Comparison of ENCODE assay signal across 7 mouse cellular contexts in the genomic region with DNA sequence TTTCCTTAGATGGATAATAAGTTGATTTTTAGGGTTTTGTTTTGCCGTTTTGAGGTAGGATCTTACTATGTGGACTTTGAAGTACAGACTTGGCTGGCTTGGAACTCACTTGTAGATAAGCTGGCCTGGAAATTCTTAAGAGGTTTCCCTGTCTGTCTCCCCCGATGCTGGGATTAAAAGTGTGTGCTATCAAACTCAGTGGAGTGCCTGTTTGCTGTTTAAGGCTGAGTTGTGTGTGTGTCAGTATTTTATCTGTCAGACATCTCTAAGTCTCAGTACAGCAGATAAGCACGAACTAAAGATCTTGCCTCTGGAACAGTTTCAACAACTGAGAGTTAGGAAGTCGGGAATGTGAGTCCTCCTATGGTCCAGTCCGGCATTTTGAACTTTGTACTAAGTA. TPM values are rescaled to one million over a fixed set of nuclear protein-coding genes. Genes with fewer than 3 reads are reported as not detected.
DNase-seq lines count a peak whose midpoint lies in the region; ATAC-seq lines count a peak whose summit lies in the region.

No protein-coding gene starts in this region.

- H3K9ac ChIP-seq in lung, embryonic 16.5 days (ENCODE audit: low read length): peak overlapping the region; percentile 66
- peak overlapping the region; percentile 49 for H3K9ac ChIP-seq in forebrain, embryonic 11.5 days (ENCODE audit: low read length)
- peak overlapping the region; percentile 40; the same call in 1 of the 2 replicates for H3K9ac ChIP-seq in limb, embryonic 11.5 days (ENCODE audit: low read length)
- H3K9ac ChIP-seq in stomach, embryonic 15.5 days: no peak overlapping the region

- DNase-seq in lung, postnatal 4 days: no peak
- DNase-seq in forebrain, embryonic 11.5 days (ENCODE audit: low spot score): no peak
- DNase-seq in limb, embryonic 11.5 days (ENCODE audit: low spot score): no peak
- DNase-seq in layer of hippocampus, postnatal 25 days (ENCODE audit: extremely low spot score in 1 of 2, low spot score in 1 of 2): no peak
- no peak for DNase-seq in frontal cortex, postnatal 36 days (ENCODE audit: low spot score in 2 of 2)

- peak overlapping the region; percentile 85 for H3K4me2 ChIP-seq in lung, embryonic 16.5 days (ENCODE audit: low read depth, low read length)
- peak overlapping the region; percentile 71 for H3K4me2 ChIP-seq in forebrain, embryonic 11.5 days (ENCODE audit: low read depth, low read length, severe bottlenecking)
- peak overlapping the region; percentile 75 for H3K4me2 ChIP-seq in limb, embryonic 11.5 days (ENCODE audit: low read depth, severe bottlenecking)
- H3K4me2 ChIP-seq in stomach, embryonic 15.5 days: peak overlapping the region; percentile 91

- no peaks in the 10 kb centered on the region for H3K27me3 ChIP-seq in lung, embryonic 16.5 days (ENCODE audit: control insufficient read depth, insufficient read depth, low read depth, low read length)
- H3K27me3 ChIP-seq in forebrain, embryonic 11.5 days (ENCODE audit: control insufficient read depth, insufficient read depth, low read length): no peaks in the 10 kb centered on the region
- no peaks in the 10 kb centered on the region for H3K27me3 ChIP-seq in limb, embryonic 11.5 days (ENCODE audit: control insufficient read depth, insufficient read depth, low read length)
- H3K27me3 ChIP-seq in stomach, embryonic 15.5 days (replicated peaks): no peaks in the 10 kb centered on the region

- H3K9me3 ChIP-seq in lung, embryonic 16.5 days (ENCODE audit: control insufficient read depth, low read length): no peaks in the 10 kb centered on the region
- no peaks in the 10 kb centered on the region for H3K9me3 ChIP-seq in forebrain, embryonic 11.5 days (ENCODE audit: control insufficient read depth, low read length)
- H3K9me3 ChIP-seq in limb, embryonic 11.5 days (ENCODE audit: control insufficient read depth, low read length): no peaks in the 10 kb centered on the region
- no peaks in the 10 kb centered on the region for H3K9me3 ChIP-seq in stomach, embryonic 15.5 days

- peak overlapping the region; percentile 76; the same call in 1 of the 2 replicates for H3K27ac ChIP-seq in lung, embryonic 16.5 days (ENCODE audit: low read length)
- H3K27ac ChIP-seq in forebrain, embryonic 11.5 days (ENCODE audit: low read depth, low read length): no peak overlapping the region
- no peak overlapping the region for H3K27ac ChIP-seq in limb, embryonic 11.5 days (replicated peaks; ENCODE audit: low read depth, low read length)
- H3K27ac ChIP-seq in stomach, embryonic 15.5 days: peak overlapping the region; percentile 46

- peak overlapping the region; percentile 95 for H3K4me3 ChIP-seq in lung, embryonic 16.5 days (ENCODE audit: low read length)
- H3K4me3 ChIP-seq in forebrain, embryonic 11.5 days (ENCODE audit: low read depth, low read length): peak overlapping the region; percentile 93
- peak overlapping the region; percentile 97 for H3K4me3 ChIP-seq in limb, embryonic 11.5 days (ENCODE audit: low read depth, low read length)
- peak overlapping the region; percentile 89 for H3K4me3 ChIP-seq in stomach, embryonic 15.5 days (replicated peaks)

- H3K36me3 ChIP-seq in lung, embryonic 16.5 days (ENCODE audit: control insufficient read depth, insufficient read depth, low read length): no peaks in the 10 kb centered on the region
- no peaks in the 10 kb centered on the region for H3K36me3 ChIP-seq in forebrain, embryonic 11.5 days (ENCODE audit: control insufficient read depth, insufficient read depth, low read length)
- H3K36me3 ChIP-seq in limb, embryonic 11.5 days (ENCODE audit: control insufficient read depth, insufficient read depth, low read length): no peaks in the 10 kb centered on the region
- no peaks in the 10 kb centered on the region for H3K36me3 ChIP-seq in stomach, embryonic 15.5 days

- whole genome bisulfite sequencing in lung, embryonic 16.5 days: 4% methylated on average over 5 of the region's 5 CpGs
- 42% methylated on average over 5 of the region's 5 CpGs for WGBS in forebrain, embryonic 11.5 days
- WGBS in limb, embryonic 11.5 days: 16% methylated on average over 5 of the region's 5 CpGs
- WGBS in stomach, embryonic 15.5 days: 6% methylated on average over 5 of the region's 5 CpGs

- ATAC-seq in lung, embryonic 16.5 days (ENCODE audit: low read depth): no peak
- ATAC-seq in forebrain, embryonic 11.5 days (replicated peaks; ENCODE audit: low FRiP score): no peak
- no peak for ATAC-seq in limb, embryonic 11.5 days (ENCODE audit: insufficient number of reproducible peaks, low FRiP score, low TSS enrichment, low read depth)
- ATAC-seq in stomach, embryonic 15.5 days (ENCODE audit: insufficient read depth, low FRiP score, low read depth): no peak

- peaks cover 41% of the 10 kb centered on the region for H3K4me1 ChIP-seq in lung, embryonic 16.5 days (replicated peaks; ENCODE audit: control insufficient read depth, insufficient read depth, low read length)
- peaks cover 7% of the 10 kb centered on the region; the same call in 1 of the 2 replicates for H3K4me1 ChIP-seq in forebrain, embryonic 11.5 days (replicated peaks; ENCODE audit: control insufficient read depth, insufficient read depth, low read length)
- H3K4me1 ChIP-seq in limb, embryonic 11.5 days (ENCODE audit: control insufficient read depth, insufficient read depth, low read length): no peaks in the 10 kb centered on the region; the same call in 1 of the 2 replicates
- H3K4me1 ChIP-seq in stomach, embryonic 15.5 days: peaks cover 28% of the 10 kb centered on the region; the same call in 1 of the 2 replicates

RNA-seq across cellular contexts. Expression of gene Usp47, which starts 1.6 kb away (rescaled TPM):
- 64.6 and 71.5 TPM in 2 replicates for polyA plus RNA-seq in lung, embryonic 16.5 days (2015; fragmentation: Nextera tagmentation; extraction: Ambion mirVana)
- polyA plus RNA-seq in forebrain, embryonic 11.5 days (2014; fragmentation: Nextera tagmentation; extraction: Ambion mirVana): 107 and 114 TPM in 2 replicates
- polyA plus RNA-seq in limb, embryonic 11.5 days (2014; fragmentation: Nextera tagmentation; extraction: Ambion mirVana): 99.7 and 115 TPM in 2 replicates
- polyA plus RNA-seq in stomach, embryonic 15.5 days (2015; fragmentation: Nextera tagmentation; extraction: Ambion mirVana): 59.2 and 60.5 TPM in 2 replicates
- 10 to 100 TPM; 63.4 to 67.6 TPM for total RNA-seq in layer of hippocampus, postnatal 25 days (2021)

Comparison
In these comparisons a context has a peak if more than half of its experiments do, and no peak if none do; other contexts are left out.
1. H3K27ac ChIP-seq: peak in lung, embryonic 16.5 days (single experiment) and stomach, embryonic 15.5 days (single experiment); none in forebrain, embryonic 11.5 days (single experiment) and limb, embryonic 11.5 days (single experiment).
2. Peak in every context shown above with its lines, with median percentiles within 50 percentile points of each other: H3K4me2 ChIP-seq and H3K4me3 ChIP-seq.